Mouse (Mus musculus) thymus, postnatal 4 days (tissue): ENCODE results near the gene Sec14l1.

ENCODE experiments used
- DNase-seq: peaks from one replicate; pipeline ENCODE4 v3.0.0; 2021

Gene Sec14l1

GRCm38 (mm10) chr11:117159257-117159945 is 44.4 kb downstream of the Sec14l1 start:
- no peak for DNase-seq

GRCm38 (mm10) chr11:117159946-117160307 is 45.0 kb downstream of the Sec14l1 start:
- no peak for DNase-seq

GRCm38 (mm10) chr11:117160791-117161190 is 45.8 kb downstream of the Sec14l1 start:
- DNase-seq = no peak

- DNase-seq = no peak
Observed at GRCm38 (mm10) chr11:117161574-117161973, 46.6 kb downstream of the Sec14l1 start.

GRCm38 (mm10) chr11:117163098-117163497 is 48.1 kb downstream of the Sec14l1 start:
- DNase-seq = no peak

GRCm38 (mm10) chr11:117163771-117164170 is 48.8 kb downstream of the Sec14l1 start:
- DNase-seq = no peak

- DNase-seq = no peak
Observed at GRCm38 (mm10) chr11:117168278-117169087, 53.5 kb downstream of the Sec14l1 start.

- no peak for DNase-seq
Observed at GRCm38 (mm10) chr11:117169088-117169635, 54.2 kb downstream of the Sec14l1 start.

GRCm38 (mm10) chr11:117169801-117170565 is 55.0 kb downstream of the Sec14l1 start:
- DNase-seq = no peak

- no peak for DNase-seq
Observed at GRCm38 (mm10) chr11:117174098-117174892, 59.3 kb downstream of the Sec14l1 start.

- peak; percentile 71 for DNase-seq
Observed at GRCm38 (mm10) chr11:117174924-117175323, 60.0 kb downstream of the Sec14l1 start.

- no peak for DNase-seq
Observed at GRCm38 (mm10) chr11:117175472-117175871, 60.5 kb downstream of the Sec14l1 start.

GRCm38 (mm10) chr11:117176304-117176703 is 61.3 kb downstream of the Sec14l1 start:
- DNase-seq = peak; percentile 76

GRCm38 (mm10) chr11:117176900-117177299 is 61.9 kb downstream of the Sec14l1 start:
- DNase-seq = no peak

- DNase-seq = peak; percentile 93
Observed at GRCm38 (mm10) chr11:117177303-117177979, 62.5 kb downstream of the Sec14l1 start.

- peak; percentile 41 for DNase-seq
Observed at GRCm38 (mm10) chr11:117179902-117180301, 64.9 kb downstream of the Sec14l1 start.

- DNase-seq = no peak
Observed at GRCm38 (mm10) chr11:117182808-117183207, 67.8 kb downstream of the Sec14l1 start.

- DNase-seq = no peak
Observed at GRCm38 (mm10) chr11:117183299-117183698, 68.3 kb downstream of the Sec14l1 start.

- no peak for DNase-seq
Observed at GRCm38 (mm10) chr11:117183841-117184240, 68.9 kb downstream of the Sec14l1 start.

GRCm38 (mm10) chr11:117185076-117185933 is 70.3 kb downstream of the Sec14l1 start:
- no peak for DNase-seq

- DNase-seq = no peak
Observed at GRCm38 (mm10) chr11:117191524-117191923, 76.6 kb downstream of the Sec14l1 start.
